Mouse (Mus musculus) brown adipose tissue, adult 24 weeks (tissue): ENCODE data around the gene Skp2. TPM values are rescaled to one million over a fixed set of nuclear protein-coding genes. Genes with fewer than 3 reads are reported as not detected.

ENCODE experiments used
- H3K27ac ChIP-seq: fragments of 200-500 bp; replicated peaks from 2 replicates; pipeline ENCODE4 v1.5.1; 2012; ENCODE audit warnings: low read depth, mild to moderate bottlenecking, low read length
- H3K4me1 ChIP-seq: fragments of 200-500 bp; 2 replicates; pipeline ENCODE4 v1.6.1; 2012; ENCODE audit warnings: low read length, mixed read lengths; ENCODE audit not compliant: control insufficient read depth, insufficient read depth, insufficient read length
- H3K4me3 ChIP-seq: fragments of 200-500 bp; 2 replicates; pipeline ENCODE4 v1.5.1; 2012; ENCODE audit warnings: low read depth, mild to moderate bottlenecking, low read length, moderate library complexity; ENCODE audit not compliant: insufficient read depth
- polyA plus RNA-seq: library from polyadenylated mRNA; stranded (reverse); fragments of >200 nt; gene quantifications from 2 replicates; pipeline ENCODE4 v1.2.4, GENCODE M21; 2012; ENCODE audit not compliant: missing spikeins, insufficient read depth, insufficient read length

Gene Skp2
- polyA plus RNA-seq, 1 experiment = 0.87 TPM

DNA sequence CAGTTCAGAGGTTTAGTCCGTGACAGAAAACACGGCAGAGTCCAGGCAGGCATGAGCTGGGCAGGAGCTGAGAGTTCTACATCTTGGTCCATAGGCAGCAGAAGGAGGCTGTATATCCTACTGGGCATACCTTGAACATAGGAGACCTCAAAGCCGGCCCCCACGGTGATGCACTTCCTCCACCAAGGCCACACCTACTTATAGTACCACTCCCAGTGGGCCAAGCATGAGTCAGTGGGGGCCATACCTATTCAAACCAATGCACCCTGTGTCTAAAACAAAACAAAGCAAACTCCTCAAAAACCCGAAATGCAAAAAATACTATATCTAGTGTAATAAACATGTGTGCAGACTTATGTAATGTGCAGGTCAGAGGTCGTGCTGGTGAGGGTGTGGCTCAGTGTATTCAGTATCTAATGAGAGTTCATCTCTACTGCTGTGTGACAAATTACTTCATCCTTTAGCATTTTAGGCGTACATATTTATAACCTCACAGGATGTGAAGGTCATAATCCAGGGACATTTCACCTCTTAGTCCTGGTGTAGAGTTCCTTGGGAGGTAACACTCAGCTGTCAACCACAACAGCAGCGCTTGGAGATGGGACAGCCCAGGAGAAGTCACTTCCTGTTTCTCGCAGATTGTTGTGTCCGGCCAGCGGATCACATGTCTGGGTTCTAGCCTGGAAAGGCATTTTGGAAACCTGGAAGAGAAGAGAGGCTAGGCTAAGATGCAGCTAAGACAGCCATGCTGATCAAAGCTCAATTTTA is 61.4 kb downstream of the Skp2 start:
- H3K4me3 ChIP-seq = no peak overlapping the region
- no peaks in the 10 kb centered on the region for H3K4me1 ChIP-seq
- H3K27ac ChIP-seq = no peak overlapping the region

DNA sequence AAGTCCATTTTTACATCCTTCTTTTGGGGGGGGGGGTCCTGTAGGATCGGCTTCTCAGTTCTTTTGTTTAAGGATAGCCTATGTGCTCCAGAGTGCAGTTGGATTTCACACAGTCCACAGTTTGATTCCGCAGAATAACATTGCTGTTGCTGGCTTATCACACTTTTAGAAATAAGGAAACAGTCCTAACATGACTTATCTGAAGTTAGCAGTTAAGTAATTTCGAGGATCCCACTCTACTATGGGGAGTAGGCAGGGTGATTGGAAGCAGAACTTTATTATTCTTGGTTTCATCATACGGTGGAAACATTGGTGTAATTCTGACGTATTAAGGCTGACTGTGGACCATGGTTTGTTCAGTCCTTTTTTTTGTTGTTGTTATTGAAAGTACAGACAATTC is 64.6 kb downstream of the Skp2 start:
- no peak overlapping the region for H3K27ac ChIP-seq
- H3K4me3 ChIP-seq = no peak overlapping the region
- no peaks in the 10 kb centered on the region for H3K4me1 ChIP-seq

- Histone ChIP-seq H3K27ac (no peak overlapping the region), H3K4me3 (no peak overlapping the region), H3K4me1 (no peaks in the 10 kb centered on the region)
Observed at GRCm38 (mm10) chr15:9089136-9089720, 66.0 kb downstream of the Skp2 start.

GRCm38 (mm10) chr15:9088683-9089072 is 66.5 kb downstream of the Skp2 start:
- H3K4me1 ChIP-seq = no peaks in the 10 kb centered on the region
- no peak overlapping the region for H3K4me3 ChIP-seq
- no peak overlapping the region for H3K27ac ChIP-seq

GRCm38 (mm10) chr15:9087895-9088682 is 67.1 kb downstream of the Skp2 start:
- no peak overlapping the region for H3K4me3 ChIP-seq
- no peak overlapping the region for H3K27ac ChIP-seq
- H3K4me1 ChIP-seq = no peaks in the 10 kb centered on the region

DNA sequence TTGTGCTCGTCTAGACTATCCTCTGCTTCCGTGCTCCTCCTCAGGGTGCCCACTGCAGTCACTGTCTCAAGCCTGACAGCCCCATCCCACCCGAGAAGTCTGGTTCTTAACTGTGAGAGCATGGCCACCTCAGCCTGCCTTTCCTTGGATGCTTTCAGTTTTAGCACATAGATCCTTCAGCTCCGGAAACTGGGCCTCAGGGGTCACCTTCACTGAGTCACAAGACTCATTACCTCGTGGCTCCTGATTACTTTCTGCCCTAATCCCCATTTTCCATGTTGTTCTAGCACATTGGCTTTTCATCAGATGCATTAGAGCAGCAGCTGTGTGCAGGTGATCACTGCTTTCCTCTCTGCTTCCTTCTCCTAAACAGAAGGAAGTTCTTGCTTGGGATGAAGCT is 67.8 kb downstream of the Skp2 start:
- no peak overlapping the region for H3K4me3 ChIP-seq
- no peak overlapping the region for H3K27ac ChIP-seq
- no peaks in the 10 kb centered on the region for H3K4me1 ChIP-seq

DNA sequence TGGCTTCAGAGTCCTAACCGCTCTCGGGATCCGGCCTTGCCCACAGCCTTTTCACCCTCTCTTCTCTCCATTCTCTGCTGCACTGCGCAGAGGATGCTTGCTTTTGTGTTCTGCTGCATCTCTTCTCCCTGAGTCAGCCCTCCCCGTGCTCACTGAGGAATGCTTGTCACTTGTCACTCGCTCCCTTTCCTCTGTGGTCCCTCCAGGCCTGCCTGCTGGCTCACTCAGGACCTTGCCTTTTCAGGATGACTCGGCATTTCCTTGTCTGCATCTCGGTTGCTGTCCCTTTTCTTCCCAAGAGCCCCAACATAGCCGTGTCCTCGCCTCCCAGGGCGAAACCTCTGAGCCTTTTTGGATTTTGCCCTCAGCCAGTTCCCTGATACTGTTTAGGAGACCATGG is 68.4 kb downstream of the Skp2 start:
- H3K4me1 ChIP-seq = no peaks in the 10 kb centered on the region
- H3K4me3 ChIP-seq = no peak overlapping the region
- H3K27ac ChIP-seq = no peak overlapping the region

DNA sequence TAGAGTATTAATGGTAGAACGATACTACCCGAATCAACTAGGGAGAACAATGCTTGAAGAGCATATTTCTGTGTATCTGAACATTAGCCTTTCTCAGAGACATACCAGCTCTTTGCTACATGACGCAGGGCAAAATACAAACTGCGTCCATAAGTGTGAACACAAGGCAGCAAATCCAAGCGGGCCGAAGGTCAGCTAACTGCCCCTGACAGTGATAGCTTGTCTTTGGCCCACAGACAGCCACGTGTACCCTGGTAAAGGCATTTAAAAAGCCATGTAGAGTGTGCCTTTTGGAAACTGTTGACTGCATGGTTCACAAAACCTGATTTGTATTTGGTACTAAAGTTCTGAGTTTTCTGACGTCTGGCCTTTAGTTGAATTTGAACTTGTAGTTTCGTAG is 72.5 kb downstream of the Skp2 start:
- no peak overlapping the region for H3K27ac ChIP-seq
- H3K4me3 ChIP-seq = no peak overlapping the region
- H3K4me1 ChIP-seq = peaks cover 2% of the 10 kb centered on the region

- no peak overlapping the region for H3K4me3 ChIP-seq
- H3K27ac ChIP-seq = no peak overlapping the region
- peaks cover 2% of the 10 kb centered on the region for H3K4me1 ChIP-seq
Observed at GRCm38 (mm10) chr15:9081294-9081693, 73.9 kb downstream of the Skp2 start.

- Histone ChIP-seq H3K4me3 (no peak overlapping the region), H3K27ac (no peak overlapping the region), H3K4me1 (peaks cover 2% of the 10 kb centered on the region)
Observed at GRCm38 (mm10) chr15:9080206-9080605, 75.0 kb downstream of the Skp2 start.

DNA sequence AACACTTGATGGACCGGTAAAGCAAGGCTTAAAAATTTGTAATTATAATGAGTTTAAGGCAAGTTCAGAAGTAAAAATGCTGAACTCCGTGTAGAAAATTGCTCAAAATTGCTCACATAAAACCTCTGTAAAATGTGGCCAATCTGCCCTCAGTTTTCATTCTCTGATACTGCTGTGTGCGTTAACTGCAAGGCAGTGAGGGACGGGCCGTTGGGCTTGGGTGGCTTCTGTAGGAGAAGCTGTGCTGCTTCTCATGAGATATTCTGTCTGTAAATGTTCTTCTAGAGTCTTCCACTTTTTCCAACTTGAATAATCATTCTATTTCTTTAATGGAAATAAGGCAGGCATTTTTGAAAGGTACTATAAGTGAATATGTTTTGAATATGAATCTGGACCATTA is 75.6 kb downstream of the Skp2 start:
- no peak overlapping the region for H3K27ac ChIP-seq

DNA sequence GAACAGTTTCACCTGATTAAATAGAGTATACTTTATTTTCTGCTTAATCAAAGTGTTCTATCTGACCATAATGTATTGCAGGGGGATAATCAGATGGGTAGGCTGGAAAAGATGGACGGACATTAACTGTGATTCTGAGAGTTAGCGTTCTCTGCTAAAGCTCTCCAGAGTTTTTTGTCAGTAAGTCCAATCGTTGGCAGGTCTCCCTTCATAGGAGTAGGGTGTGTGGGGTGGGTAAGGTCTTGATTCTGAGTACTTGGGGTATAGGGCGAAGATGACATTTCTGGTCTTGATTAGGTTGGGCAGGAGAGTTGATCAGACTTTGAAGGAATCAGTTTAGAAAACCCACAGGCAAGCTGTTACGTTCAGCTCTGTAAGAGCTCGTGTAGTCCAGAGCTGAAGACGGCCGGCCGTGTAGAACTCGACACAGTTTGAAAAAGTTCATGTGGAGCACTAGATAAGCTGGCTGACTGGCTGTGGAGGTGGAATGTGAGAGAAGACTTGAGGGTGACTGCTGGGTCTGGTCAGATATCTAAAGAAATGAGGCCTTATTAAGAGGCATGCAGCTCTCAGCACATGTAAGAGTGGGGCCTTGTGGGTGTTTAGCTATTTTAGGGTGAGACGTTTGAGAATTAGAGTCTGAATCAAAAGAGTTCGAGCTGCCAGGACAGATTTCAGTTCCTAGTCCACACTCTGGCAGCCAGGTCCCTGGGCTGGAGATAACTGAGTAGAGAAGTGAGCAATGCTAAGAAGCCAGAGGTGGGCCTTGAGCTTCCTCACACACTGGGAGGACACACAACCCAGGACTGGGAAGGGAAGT is 76.5 kb downstream of the Skp2 start:
- Histone ChIP-seq H3K27ac (peak overlapping the region; percentile 52; the same call in 1 of the 2 replicates), H3K4me1 (peaks cover 5% of the 10 kb centered on the region), H3K4me3 (no peak overlapping the region)

More for the DNA sequence above, 75.6 kb downstream of the Skp2 start:
- Histone ChIP-seq H3K4me3 (no peak overlapping the region), H3K4me1 (peaks cover 2% of the 10 kb centered on the region)

DNA sequence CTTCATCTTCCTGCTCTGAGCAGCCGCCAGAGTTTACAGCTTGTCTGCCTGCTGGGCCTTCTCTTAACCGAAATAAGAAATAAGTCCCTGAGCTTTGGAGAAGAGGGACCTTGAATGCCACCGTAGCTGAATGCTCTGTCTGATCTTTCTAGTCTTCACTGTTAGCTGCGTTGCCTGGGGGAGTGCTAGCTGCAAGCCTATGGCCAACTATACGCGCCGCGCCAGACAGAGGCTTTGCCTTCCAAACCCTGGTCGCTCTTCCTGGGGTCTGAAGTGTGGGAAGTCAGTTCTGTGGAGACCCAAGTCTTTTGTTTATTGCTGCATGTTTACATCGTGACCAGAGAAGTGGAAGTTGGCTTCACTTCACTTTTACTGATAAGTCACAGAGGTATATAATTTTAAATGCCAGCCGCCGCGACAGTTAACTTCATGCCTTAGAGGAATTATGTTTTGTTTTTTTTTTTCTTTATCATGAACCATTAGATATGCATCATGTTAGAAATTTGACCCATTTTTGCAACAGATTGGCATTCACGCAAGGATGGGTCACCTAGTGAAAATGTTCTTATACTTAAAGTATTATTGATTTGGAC is 79.5 kb downstream of the Skp2 start:
- Histone ChIP-seq H3K4me3 (no peak overlapping the region), H3K27ac (no peak overlapping the region), H3K4me1 (peaks cover 11% of the 10 kb centered on the region)

DNA sequence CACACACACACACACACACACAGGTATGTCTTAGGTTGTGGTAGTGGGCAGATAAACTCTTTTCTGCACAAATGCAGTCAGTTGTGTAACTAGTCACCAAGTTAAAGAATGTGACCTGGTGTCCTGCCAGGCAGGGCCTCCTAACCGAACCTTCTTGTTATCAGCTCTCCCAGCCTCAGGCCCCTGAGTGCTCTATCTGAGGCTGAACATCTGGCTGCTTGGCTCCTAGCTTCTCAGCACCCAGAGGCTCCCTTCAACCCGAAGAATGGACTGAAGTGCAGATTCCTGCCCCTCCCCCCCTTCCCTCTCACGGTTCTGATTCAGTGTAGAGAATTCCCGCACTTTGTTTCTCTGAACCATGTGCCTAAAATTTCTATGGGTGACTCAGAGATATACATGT is 80.6 kb downstream of the Skp2 start:
- H3K4me1 ChIP-seq = peaks cover 10% of the 10 kb centered on the region
- no peak overlapping the region for H3K4me3 ChIP-seq

More for the DNA sequence above, 80.6 kb downstream of the Skp2 start:
- H3K27ac ChIP-seq = no peak overlapping the region
